Mouse (Mus musculus) embryo, embryonic 10.5 days (tissue): Measurements from ENCODE around the gene Smyd3.

Experiments used
- DNase-seq: peaks from one replicate; pipeline ENCODE4 v3.0.0-alpha.2; 2015; ENCODE audit warnings: low spot score

Smyd3 gene

GRCm38 (mm10) chr1:179060113-179060955, 457.5 kb downstream of the Smyd3 start:
- peak; percentile 70 for DNase-seq

GRCm38 (mm10) chr1:179059286-179060112, 458.3 kb downstream of the Smyd3 start:
- DNase-seq = no peak

GRCm38 (mm10) chr1:179058675-179059074, 459.2 kb downstream of the Smyd3 start:
- no peak for DNase-seq

- no peak for DNase-seq
Observed at GRCm38 (mm10) chr1:179055760-179056159, 462.1 kb downstream of the Smyd3 start.

GRCm38 (mm10) chr1:179054385-179055116, 463.3 kb downstream of the Smyd3 start:
- no peak for DNase-seq

- no peak for DNase-seq
Observed at GRCm38 (mm10) chr1:179052545-179053180, 465.2 kb downstream of the Smyd3 start.

GRCm38 (mm10) chr1:179047931-179048596, 469.8 kb downstream of the Smyd3 start:
- no peak for DNase-seq

- DNase-seq = no peak
Observed at GRCm38 (mm10) chr1:179045856-179046714, 471.8 kb downstream of the Smyd3 start.

GRCm38 (mm10) chr1:179044165-179044564, 473.7 kb downstream of the Smyd3 start:
- DNase-seq = no peak

- DNase-seq = no peak
Observed at GRCm38 (mm10) chr1:179043644-179044043, 474.2 kb downstream of the Smyd3 start.

GRCm38 (mm10) chr1:179041905-179042337, 475.9 kb downstream of the Smyd3 start:
- no peak for DNase-seq

GRCm38 (mm10) chr1:179041231-179041904, 476.5 kb downstream of the Smyd3 start:
- no peak for DNase-seq

GRCm38 (mm10) chr1:179038801-179039200, 479.0 kb downstream of the Smyd3 start:
- no peak for DNase-seq

- no peak for DNase-seq
Observed at GRCm38 (mm10) chr1:179032947-179033346, 484.9 kb downstream of the Smyd3 start.

- no peak for DNase-seq
Observed at GRCm38 (mm10) chr1:179031581-179031980, 486.3 kb downstream of the Smyd3 start.

- no peak for DNase-seq
Observed at GRCm38 (mm10) chr1:179026614-179027013, 491.2 kb downstream of the Smyd3 start.

- DNase-seq = no peak
Observed at GRCm38 (mm10) chr1:179025169-179025568, 492.7 kb downstream of the Smyd3 start.

- no peak for DNase-seq
Observed at GRCm38 (mm10) chr1:179023486-179023885, 494.4 kb downstream of the Smyd3 start.

GRCm38 (mm10) chr1:179017428-179017827, 500.4 kb downstream of the Smyd3 start:
- DNase-seq = no peak

- no peak for DNase-seq
Observed at GRCm38 (mm10) chr1:179013021-179013420, 504.8 kb downstream of the Smyd3 start.
